Mouse (Mus musculus) heart, postnatal 0 days (tissue): ENCODE results near the gene Mrpl57. TPM values are rescaled to one million over a fixed set of nuclear protein-coding genes. Genes with fewer than 3 reads are reported as not detected.
"Not testable (repeated sequence)": the region's sequence is repeated elsewhere in the genome, so short reads cannot be mapped to it uniquely, and the experiment has no call there.

Source experiments
- ATAC-seq: fragments of 200-750 bp; cut with Nextera tagmentation; 2 replicates; pipeline ENCODE4 v1.8.0; 2017; ENCODE audit warnings: low read depth, moderate number of reproducible peaks, moderate library complexity; ENCODE audit not compliant: insufficient read depth
- DNase-seq: peaks from one replicate; pipeline ENCODE4 v3.0.0-alpha.2; 2016; ENCODE audit warnings: low spot score
- H3K27ac ChIP-seq: fragments of 300-500 bp; sonication (generic); 2 replicates; pipeline ENCODE4 v1.5.1; 2014; ENCODE audit warnings: low read depth, mild to moderate bottlenecking
- H3K27me3 ChIP-seq: fragments of 300-500 bp; sonication (generic); 2 replicates; pipeline ENCODE4 v1.6.1; 2014; ENCODE audit warnings: low read length, mixed read lengths; ENCODE audit not compliant: control insufficient read depth, insufficient read depth
- H3K36me3 ChIP-seq: fragments of 300-500 bp; sonication (generic); replicated peaks from 2 replicates; pipeline ENCODE4 v1.6.1; 2014; ENCODE audit warnings: low read length, mixed read lengths; ENCODE audit not compliant: control insufficient read depth, insufficient read depth
- H3K4me1 ChIP-seq: fragments of 300-500 bp; sonication (generic); 2 replicates; pipeline ENCODE4 v1.6.1; 2014; ENCODE audit warnings: antibody characterized with exemption; ENCODE audit not compliant: control insufficient read depth, insufficient read depth
- H3K4me2 ChIP-seq: fragments of 300-500 bp; sonication (generic); 2 replicates; pipeline ENCODE4 v1.6.1; 2014; ENCODE audit warnings: low read depth, mild to moderate bottlenecking, low read length, moderate library complexity
- H3K4me3 ChIP-seq: fragments of 300-500 bp; sonication (generic); 2 replicates; pipeline ENCODE4 v1.5.1; 2014; ENCODE audit warnings: low read depth, low read length
- H3K9ac ChIP-seq: fragments of 300-500 bp; sonication (generic); replicated peaks from 2 replicates; pipeline ENCODE4 v1.6.1; 2014; ENCODE audit warnings: low read depth, low read length, mixed read lengths
- H3K9me3 ChIP-seq: fragments of 300-500 bp; sonication (generic); replicated peaks from 2 replicates; pipeline ENCODE4 v1.6.1; 2016; ENCODE audit warnings: low read length; ENCODE audit not compliant: control insufficient read depth
- CTCF ChIP-seq: IDR thresholded peaks from 2 replicates; pipeline ENCODE4 v1.5.1; 2016; ENCODE audit warnings: antibody characterized with exemption, control low read depth, low read depth
- EP300 ChIP-seq: IDR thresholded peaks from 2 replicates; pipeline ENCODE4 v1.6.1; 2016; ENCODE audit warnings: antibody characterized with exemption, low read depth
- WGBS: fragments of 180-500 bp; shearing (Covaris S2); extraction: QIAGEN DNeasy Blood & Tissue Kit; methylation state at CpG from one replicate; pipeline ENCODE4 v1.1.7; 2014; 5-methylcytosine and 5-hydroxymethylcytosine counted together
- polyA plus RNA-seq: library from polyadenylated mRNA; unstranded; fragments of >200 nt; fragmentation: Nextera tagmentation; extraction: Ambion mirVana; gene quantifications from 2 replicates; pipeline ENCODE4 v1.2.1, GENCODE M21; 2015
- total RNA-seq: library from RNA; depleted of rRNA; stranded (reverse); fragments of >200 nt; gene quantifications from 2 replicates; pipeline ENCODE4 v1.2.3, GENCODE M21; 2014; ENCODE audit warnings: low replicate concordance

Gene Mrpl57
- total and polyA plus RNA-seq, 2 experiments from 2014 or later = 21.5 to 164 TPM

- Histone ChIP-seq H3K27ac (no peak overlapping the region), H3K4me1 (no peaks in the 10 kb centered on the region), H3K4me2 (no peak overlapping the region), H3K4me3 (no peak overlapping the region), H3K9ac (no peak overlapping the region), H3K36me3 (peaks cover 55% of the 10 kb centered on the region), H3K27me3 (no peaks in the 10 kb centered on the region), H3K9me3 (no peaks in the 10 kb centered on the region)
- TF ChIP-seq EP300 = no peak
- TF ChIP-seq CTCF = no peak
- no peak for DNase-seq
- WGBS = 96% methylated on average over 5 of the region's 5 CpGs
- no peak for ATAC-seq
Measured at GRCm38 (mm10) chr14:57811844-57812243, 14.2 kb upstream of the Mrpl57 start.

GRCm38 (mm10) chr14:57820839-57821238 is 5.2 kb upstream of the Mrpl57 start:
- no peak overlapping the region for H3K4me2 ChIP-seq
- peaks cover 56% of the 10 kb centered on the region for H3K36me3 ChIP-seq
- no peaks in the 10 kb centered on the region for H3K27me3 ChIP-seq
- no peak overlapping the region for H3K27ac ChIP-seq
- H3K4me3 ChIP-seq = no peak overlapping the region
- no peak overlapping the region for H3K9ac ChIP-seq
- H3K4me1 ChIP-seq = peaks cover 2% of the 10 kb centered on the region
- DNase-seq (no peak), ATAC-seq (no peak)
- TF ChIP-seq CTCF (no peak), EP300 (no peak)
- WGBS = 46% methylated on average over 4 of the region's 4 CpGs
- no peaks in the 10 kb centered on the region for H3K9me3 ChIP-seq

GRCm38 (mm10) chr14:57827284-57827683 is 1.2 kb downstream of the Mrpl57 start:
- no peaks in the 10 kb centered on the region for H3K27me3 ChIP-seq
- no peak for TF ChIP-seq CTCF
- TF ChIP-seq EP300 = no peak
- peak overlapping the region; percentile 89 for H3K4me2 ChIP-seq
- no peak overlapping the region for H3K27ac ChIP-seq
- H3K4me3 ChIP-seq = peak overlapping the region; percentile 91; the same call in 1 of the 2 replicates
- H3K9me3 ChIP-seq = no peaks in the 10 kb centered on the region
- 67% methylated on average over 1 of the region's 1 CpGs for WGBS
- H3K9ac ChIP-seq = 0 out of 2 replicates have a peak overlapping the region, but pooled peaks have one; percentile 87
- ATAC-seq (no peak), DNase-seq (no peak)
- peaks cover 6% of the 10 kb centered on the region for H3K36me3 ChIP-seq
- H3K4me1 ChIP-seq = peaks cover 15% of the 10 kb centered on the region

DNA sequence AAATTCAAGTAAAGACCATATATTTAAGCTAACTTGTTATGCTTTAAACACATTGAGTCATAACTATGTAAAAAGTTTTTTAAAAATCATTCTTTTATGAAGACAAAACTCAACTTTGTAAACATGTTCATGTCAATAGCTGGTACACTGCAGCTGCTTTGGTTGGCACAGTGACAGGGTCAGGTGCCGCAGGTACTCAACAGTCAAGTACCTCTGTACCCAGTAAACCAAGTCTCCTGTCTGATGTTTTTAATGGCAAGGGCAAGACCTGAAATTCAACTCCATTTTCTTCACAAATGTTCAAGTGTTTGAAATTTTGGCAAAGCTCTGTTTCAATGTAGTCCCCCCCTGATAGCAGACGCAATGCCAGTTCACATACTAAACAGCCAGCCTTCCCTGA is 7.5 kb downstream of the Mrpl57 start:
- no peak overlapping the region for H3K4me3 ChIP-seq
- no peak overlapping the region for H3K9ac ChIP-seq
- no peak overlapping the region for H3K27ac ChIP-seq
- no peak for DNase-seq
- 91% methylated on average over 2 of the region's 2 CpGs for WGBS
- H3K36me3 ChIP-seq = peaks cover 36% of the 10 kb centered on the region
- no peaks in the 10 kb centered on the region for H3K9me3 ChIP-seq
- TF ChIP-seq CTCF = no peak
- TF ChIP-seq EP300 = no peak
- no peak for ATAC-seq
- H3K4me2 ChIP-seq = no peak overlapping the region
- no peaks in the 10 kb centered on the region for H3K27me3 ChIP-seq
- H3K4me1 ChIP-seq = no peaks in the 10 kb centered on the region

GRCm38 (mm10) chr14:57835157-57835556 is 9.1 kb downstream of the Mrpl57 start:
- TF ChIP-seq EP300 (no peak), CTCF (no peak)
- H3K4me2 ChIP-seq = no peak overlapping the region
- no peak overlapping the region for H3K9ac ChIP-seq
- peaks cover 47% of the 10 kb centered on the region for H3K36me3 ChIP-seq
- ATAC-seq = no peak
- no peaks in the 10 kb centered on the region for H3K9me3 ChIP-seq
- no peak for DNase-seq
- H3K4me3 ChIP-seq = no peak overlapping the region
- no peaks in the 10 kb centered on the region for H3K27me3 ChIP-seq
- no peaks in the 10 kb centered on the region for H3K4me1 ChIP-seq
- no peak overlapping the region for H3K27ac ChIP-seq
- 64% methylated on average over 10 of the region's 10 CpGs for WGBS

- Histone ChIP-seq H3K4me1 (no peaks in the 10 kb centered on the region), H3K36me3 (peaks cover 51% of the 10 kb centered on the region), H3K27ac (no peak overlapping the region), H3K9ac (no peak overlapping the region), H3K4me3 (no peak overlapping the region), H3K27me3 (no peaks in the 10 kb centered on the region), H3K9me3 (no peaks in the 10 kb centered on the region), H3K4me2 (no peak overlapping the region)
- DNase-seq = no peak
- TF ChIP-seq CTCF (no peak), EP300 (no peak)
- no peak for ATAC-seq
- 86% methylated on average over 3 of the region's 3 CpGs for WGBS
Measured at GRCm38 (mm10) chr14:57844535-57844934, 18.5 kb downstream of the Mrpl57 start.

GRCm38 (mm10) chr14:57848061-57848460 is 22.0 kb downstream of the Mrpl57 start:
- WGBS = 84% methylated on average over 5 of the region's 5 CpGs
- H3K4me1 ChIP-seq, H3K27ac ChIP-seq, H3K4me3 ChIP-seq, H3K9ac ChIP-seq, ATAC-seq, H3K27me3 ChIP-seq, DNase-seq, H3K9me3 ChIP-seq, H3K4me2 ChIP-seq: not testable (repeated sequence)
- peaks cover 35% of the 10 kb centered on the region for H3K36me3 ChIP-seq
